Mouse (Mus musculus): ENCODE data around the gene Sh3pxd2b. TPM values are rescaled to one million over a fixed set of nuclear protein-coding genes. Genes with fewer than 3 reads are reported as not detected.

Sh3pxd2b gene
- total RNA-seq (2021) = 4.6 and 5.1 TPM in 2 replicates
- long read RNA-seq, partial matches to known transcripts = 0 of 4 reads
- long read RNA-seq, other reads (novel, unspliced or antisense) = 4 of 4 reads

- DNase-seq = peak; percentile 83
These were observed at the start of gene Sh3pxd2b for GRCm38 (mm10) chr11:32347607-32348432. Gene Sh3pxd2b, plus strand, starts transcription at chr11:32347820.

DNA sequence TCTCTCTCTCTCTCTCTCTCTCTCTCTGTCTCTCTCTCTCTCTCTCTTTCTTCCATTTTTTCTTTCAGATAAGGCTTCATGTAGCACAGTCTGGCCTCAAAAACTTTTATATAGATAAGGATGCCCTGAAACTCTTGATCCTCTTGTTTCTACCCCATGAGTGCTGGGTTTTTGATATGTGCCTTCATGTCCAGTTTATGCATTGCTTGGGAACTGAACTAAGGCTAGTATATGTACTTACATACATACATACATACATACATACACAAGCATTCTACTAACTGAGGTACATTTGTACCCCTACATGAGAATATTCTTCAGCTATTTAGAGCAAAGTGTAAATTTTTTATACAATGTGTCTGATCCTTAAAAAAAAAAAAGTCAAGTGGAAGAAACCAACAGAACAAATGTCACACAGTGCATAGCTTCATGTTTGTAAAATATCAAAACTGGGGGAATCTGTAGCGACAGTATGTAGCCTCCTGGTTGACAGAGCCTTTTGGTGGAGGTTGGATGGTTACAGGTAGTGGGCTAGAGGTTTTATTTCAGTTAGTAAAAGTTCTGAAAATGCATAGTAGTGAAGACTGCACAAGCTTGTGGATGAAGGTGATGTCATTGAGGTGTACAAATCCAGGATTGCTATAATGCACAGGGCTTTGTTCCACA lies 49.6 kb upstream of the Sh3pxd2b start:
- DNase-seq = no peak

GRCm38 (mm10) chr11:32298532-32298918 lies 49.1 kb upstream of the Sh3pxd2b start:
- no peak for DNase-seq

- peak; percentile 65 for DNase-seq
These were observed 47.8 kb upstream of the Sh3pxd2b start, which contains the start of gene Hbq1a for GRCm38 (mm10) chr11:32299865-32300264. Gene Hbq1a, plus strand, starts transcription at chr11:32300069.

DNA sequence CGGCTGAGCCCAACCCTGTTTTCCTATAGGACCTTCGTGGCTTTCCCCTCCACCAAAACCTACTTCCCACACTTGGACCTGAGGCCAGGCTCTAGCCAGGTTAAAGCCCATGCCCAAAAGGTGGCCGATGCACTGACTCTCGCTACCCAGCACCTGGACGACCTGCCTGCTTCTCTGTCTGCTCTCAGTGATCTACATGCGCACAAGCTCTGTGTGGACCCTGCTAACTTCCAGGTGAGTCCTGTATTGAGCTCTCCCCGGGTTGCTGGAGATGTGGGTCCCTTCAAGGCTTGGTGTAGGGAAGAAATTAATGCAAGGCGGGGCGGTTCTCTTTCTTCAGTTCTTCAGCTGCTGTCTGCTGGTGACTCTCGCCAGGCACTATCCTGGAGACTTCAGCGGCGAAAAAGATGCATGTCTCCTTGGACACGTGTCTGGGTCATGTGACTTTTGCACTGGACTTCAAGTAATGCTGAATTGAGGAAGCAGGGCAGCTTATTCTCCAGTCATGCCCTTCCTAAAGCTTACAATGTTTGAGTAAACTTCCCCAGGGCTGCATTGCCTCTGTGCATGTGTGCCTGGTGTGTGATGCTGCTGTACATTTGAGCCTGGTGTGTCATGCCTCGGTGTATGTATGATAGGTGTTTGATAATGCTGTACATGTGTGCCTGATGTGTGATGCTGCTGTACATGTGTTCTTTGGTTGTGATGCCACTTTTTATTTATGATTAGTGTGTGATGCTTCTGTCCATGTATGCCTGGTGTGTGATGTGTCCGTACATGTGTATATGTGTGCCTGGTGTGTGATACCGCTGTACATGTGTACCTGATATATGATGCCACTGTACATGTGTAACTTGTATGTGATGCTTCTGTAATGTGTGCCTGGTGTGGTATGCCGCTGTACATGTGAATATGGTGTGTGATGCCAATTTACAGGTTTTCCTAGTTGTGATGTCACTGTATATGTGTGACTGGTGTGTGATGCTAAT lies 47.0 kb upstream of the Sh3pxd2b start:
- no peak for DNase-seq

- no peak for DNase-seq
These were observed 46.1 kb upstream of the Sh3pxd2b start for GRCm38 (mm10) chr11:32301506-32301905.

DNA sequence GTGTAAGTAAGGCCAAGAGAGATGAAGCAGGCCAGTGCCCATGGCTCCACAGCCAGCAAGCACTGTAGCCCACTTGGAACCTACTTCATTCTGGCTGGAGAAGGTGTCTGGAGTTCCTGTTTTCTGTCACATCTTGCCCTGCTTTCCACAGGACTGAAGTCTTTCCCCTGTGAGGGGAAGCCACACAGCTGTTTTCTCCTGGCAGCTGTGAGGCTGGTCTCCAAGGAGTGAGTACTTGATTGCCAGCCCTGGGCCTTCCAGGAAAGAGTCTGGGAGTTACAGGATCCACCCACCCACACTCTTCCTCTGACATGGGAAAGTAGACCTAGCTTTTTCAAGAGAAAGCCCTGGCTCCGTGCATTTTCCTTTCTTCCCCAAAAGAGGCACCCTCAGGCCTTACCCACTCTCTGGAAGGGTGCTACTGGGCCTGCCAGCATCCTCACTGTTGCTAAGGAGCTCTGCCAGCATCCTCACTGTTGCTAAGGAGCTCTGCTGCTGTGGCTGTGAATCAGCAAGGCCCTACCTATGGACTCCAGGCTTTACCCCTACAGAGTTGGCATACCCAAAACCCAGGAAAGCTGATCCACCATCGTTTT lies 44.7 kb upstream of the Sh3pxd2b start:
- no peak for DNase-seq

- DNase-seq = no peak
These were observed 44.2 kb upstream of the Sh3pxd2b start for GRCm38 (mm10) chr11:32303455-32303854.

DNA sequence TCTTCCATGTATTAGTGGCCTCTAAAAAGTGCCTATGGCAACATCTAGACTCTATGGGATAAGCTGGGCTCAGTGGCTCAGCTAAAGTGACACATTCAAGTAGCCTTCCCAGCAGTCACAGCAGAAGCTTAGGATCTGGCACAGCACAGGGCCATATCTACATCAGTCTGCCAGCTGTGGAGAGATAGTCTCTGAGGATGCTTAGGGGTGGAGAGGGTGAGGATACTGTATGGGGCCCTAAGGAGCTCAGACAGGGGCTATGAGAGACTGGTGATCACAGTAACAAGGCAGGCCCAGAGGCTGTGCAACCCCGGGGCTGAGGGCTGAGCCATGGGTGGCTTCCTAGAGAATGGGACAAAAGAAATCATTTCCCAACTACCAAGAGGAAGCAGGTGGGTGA lies 40.6 kb upstream of the Sh3pxd2b start:
- DNase-seq = no peak

DNA sequence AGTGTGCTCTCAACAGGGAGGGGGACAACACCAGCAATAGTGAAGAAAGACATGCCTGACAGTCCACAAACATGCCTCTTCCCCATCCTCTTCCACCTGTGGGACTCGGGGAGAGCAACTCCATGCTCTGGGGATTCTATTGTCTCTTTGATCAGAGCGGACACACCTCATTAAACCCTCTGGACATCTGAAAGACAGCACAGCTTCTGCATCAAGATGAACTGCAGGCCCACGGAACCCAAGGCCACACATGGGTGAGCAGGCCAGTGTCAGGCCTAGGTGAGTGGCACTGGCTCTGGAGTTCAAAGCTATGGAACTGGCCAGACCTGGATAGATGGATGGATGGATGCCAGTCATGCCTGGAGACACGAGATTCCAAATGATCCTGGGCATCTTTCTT lies 38.2 kb upstream of the Sh3pxd2b start:
- DNase-seq = no peak

GRCm38 (mm10) chr11:32309928-32310327 lies 37.7 kb upstream of the Sh3pxd2b start:
- DNase-seq = no peak

- no peak for DNase-seq
These were observed 31.6 kb upstream of the Sh3pxd2b start for GRCm38 (mm10) chr11:32316009-32316408.

GRCm38 (mm10) chr11:32320507-32321195 lies 27.0 kb upstream of the Sh3pxd2b start:
- no peak for DNase-seq

DNA sequence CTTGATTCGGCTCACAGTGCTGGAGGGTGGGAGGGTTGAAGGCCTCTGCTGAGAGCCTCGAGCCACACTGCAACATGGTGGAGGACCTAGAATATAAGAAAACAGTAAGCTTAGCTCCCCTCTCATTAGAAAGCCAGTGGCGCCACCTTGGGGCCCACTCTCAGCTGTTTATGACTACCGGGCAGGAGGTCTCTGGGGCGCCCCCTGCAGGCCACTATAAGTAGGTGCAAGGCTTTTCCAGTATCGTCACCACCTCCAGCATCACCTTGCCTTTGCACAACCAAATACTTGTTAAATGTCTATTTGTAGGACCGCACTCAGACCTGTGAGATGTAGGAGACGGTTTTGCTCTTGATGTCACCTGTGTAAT lies 26.4 kb upstream of the Sh3pxd2b start:
- peak; percentile 66 for DNase-seq

DNA sequence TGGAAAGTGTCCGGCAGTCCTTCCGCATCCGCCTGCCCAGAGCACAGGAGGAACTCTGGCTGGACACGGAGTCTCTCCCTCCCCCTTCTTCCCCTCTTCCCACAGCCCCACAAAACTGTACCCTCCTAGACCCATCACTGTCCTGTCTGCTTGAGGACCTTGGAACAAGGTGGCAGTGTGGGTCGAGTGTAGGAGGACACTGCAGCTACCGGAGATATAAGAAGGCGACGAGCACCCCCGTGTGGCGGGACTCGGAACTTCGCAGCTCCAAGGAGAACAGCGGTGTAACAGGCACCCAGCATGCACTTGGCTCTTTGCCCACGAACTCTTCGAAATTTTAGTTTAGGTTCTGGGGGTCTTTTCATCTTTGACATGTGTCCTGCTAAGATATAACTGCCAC lies 23.0 kb upstream of the Sh3pxd2b start:
- DNase-seq = peak; percentile 87

GRCm38 (mm10) chr11:32331075-32331474 lies 16.5 kb upstream of the Sh3pxd2b start:
- DNase-seq = no peak

DNA sequence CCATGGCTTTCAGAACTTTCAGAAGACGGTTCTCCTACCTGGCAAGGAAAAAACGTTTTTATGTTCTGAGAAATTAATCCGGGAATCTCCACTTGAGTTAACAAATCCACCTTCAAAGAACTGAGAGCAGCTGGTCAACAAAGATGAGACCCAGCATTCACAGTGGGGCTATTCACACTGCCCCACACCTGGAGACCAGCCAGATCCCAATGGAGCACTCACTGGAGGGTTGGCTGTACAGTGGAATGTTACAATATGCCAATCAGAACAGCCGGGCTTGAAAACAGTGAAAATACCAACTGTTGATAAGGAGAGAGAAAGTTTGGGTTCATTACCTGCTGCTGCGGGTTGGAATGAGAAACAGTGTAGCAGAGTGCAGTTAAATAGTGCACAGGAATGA lies 15.8 kb upstream of the Sh3pxd2b start:
- DNase-seq = no peak

GRCm38 (mm10) chr11:32333235-32333634 lies 14.4 kb upstream of the Sh3pxd2b start:
- DNase-seq = no peak

- no peak for DNase-seq
These were observed 11.1 kb upstream of the Sh3pxd2b start for GRCm38 (mm10) chr11:32336435-32336907.

- DNase-seq = peak; percentile 41
These were observed 8.5 kb upstream of the Sh3pxd2b start for GRCm38 (mm10) chr11:32339131-32339531.
